Mouse (Mus musculus) forelimb bud, embryonic 11.5 days (tissue): ENCODE measurements around the gene Pced1b.
A peak's percentile ranks its signal among the peaks of the same experiment; 100 is the strongest.

ENCODE experiments used
- DNase-seq: peaks from one replicate; pipeline ENCODE4 v3.0.0-alpha.2; 2012; ENCODE audit warnings: low read depth, low spot score

The Pced1b gene

GRCm38 (mm10) chr15:97257206-97257775 lies 10.4 kb downstream of the Pced1b start:
- DNase-seq, result no peak

GRCm38 (mm10) chr15:97258483-97259230 lies 11.8 kb downstream of the Pced1b start:
- no peak for DNase-seq

DNA sequence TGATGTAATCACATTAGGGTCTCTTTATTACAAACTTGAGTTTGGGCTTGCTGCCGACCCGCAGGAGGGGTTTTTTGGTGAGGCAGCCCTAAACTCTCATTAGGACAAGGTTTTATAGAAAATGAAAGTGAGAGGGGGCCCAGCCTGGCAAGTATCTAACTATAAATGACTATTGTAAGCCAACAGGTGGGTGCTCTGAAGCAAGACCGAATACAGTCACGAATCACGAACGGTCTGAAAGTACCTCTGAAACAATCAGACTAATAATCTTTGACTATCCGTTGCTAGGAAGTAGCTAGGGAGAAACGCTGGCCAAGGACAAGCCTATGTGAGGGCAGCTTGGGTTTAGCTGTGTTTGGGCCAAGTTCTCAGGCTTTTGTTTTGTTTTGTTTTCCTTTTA lies 12.4 kb downstream of the Pced1b start:
- no peak for DNase-seq

DNA sequence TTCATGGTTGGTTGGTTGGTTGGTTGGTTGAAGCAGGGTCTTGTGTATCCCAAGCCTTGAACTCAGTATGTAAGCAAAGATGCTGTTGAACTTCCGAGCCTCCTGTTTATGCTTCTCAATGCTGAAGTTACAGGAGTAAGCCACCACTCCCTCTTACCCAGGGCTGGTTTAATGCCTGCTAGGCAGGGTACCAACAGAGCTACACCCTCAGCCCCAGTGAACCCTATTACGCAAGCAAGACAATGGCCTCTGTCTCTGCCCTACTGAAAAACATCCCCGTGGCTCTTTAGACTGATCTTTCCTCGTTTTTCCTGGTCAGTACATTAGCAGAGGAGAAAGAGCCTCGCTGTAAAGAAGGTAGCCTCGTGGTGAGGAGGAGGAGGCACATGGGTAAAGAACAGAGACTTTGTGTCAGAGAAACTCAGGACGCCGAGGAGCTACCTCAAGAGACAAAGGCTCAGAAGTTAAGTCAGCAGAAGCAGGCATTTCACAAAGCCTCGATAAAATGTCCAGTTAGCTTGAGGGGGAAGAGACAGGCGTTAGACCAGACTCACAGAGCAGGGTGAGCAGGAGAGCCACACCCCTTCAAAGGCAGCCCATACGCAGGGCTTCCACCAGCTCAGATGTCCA lies 13.2 kb downstream of the Pced1b start:
- DNase-seq, result no peak

GRCm38 (mm10) chr15:97262251-97262650 lies 15.3 kb downstream of the Pced1b start:
- no peak for DNase-seq

DNA sequence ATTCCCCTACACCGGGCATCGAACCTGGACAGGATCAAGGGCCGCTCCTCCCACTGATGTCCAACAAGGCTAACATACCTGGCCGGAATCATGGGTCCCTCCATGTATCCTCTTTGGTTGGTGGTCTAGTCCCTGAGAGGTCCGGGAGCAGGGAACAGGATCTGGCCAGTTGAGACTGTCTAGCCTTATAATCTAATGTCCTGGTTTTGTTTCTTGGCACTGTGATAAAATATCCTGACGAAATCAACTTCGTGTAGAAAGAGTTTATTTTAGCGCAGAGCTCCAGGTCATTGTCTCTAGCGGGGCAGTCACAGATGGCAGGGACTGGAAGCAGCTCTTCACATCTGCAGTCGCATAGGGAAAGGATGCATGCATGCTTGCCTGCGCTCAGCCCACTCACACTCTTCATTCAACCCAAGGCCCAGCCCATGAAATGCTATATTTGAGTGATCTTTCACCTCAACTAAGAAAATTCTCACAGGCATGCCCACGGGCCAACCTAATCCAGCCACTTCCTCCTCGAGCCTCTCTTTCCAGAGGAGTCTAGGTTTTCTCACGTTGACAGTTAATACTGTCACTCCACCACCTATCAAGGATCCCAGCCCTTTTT lies 19.4 kb downstream of the Pced1b start:
- no peak for DNase-seq

GRCm38 (mm10) chr15:97267094-97267695 lies 20.3 kb downstream of the Pced1b start:
- no peak for DNase-seq

DNA sequence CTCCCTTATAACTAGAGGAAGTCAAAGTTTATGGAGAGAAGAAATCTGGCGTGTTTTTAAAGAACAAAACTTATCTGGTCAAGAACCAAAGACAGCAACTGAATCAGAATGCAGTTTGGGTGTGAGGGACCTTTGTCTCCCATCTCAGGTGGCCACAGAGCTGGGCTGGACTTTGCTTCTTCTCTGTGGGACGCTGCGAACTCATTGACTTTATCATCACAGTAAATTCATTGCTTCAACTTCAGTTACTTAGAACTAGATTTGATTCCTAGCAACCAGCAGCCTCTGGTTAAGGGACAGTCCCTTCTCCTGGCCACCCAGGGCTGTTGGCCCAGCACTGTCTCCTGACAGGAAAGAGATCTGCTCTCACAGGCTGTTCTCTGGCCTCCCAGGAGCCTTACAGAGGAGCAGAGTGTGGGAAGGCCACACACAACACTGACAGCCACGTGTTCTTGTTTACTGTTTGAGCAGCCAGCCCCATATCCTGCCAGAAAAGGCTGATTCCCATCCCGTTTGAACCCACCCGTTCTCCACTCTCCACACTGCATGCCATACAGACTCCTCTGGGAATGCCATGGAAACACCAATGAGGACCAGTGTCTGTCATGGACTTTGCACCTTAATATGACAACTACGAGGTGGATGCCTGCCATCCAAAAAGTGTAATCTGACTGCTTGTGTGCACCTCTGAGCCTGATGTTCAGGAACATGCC lies 25.2 kb downstream of the Pced1b start:
- no peak for DNase-seq

DNA sequence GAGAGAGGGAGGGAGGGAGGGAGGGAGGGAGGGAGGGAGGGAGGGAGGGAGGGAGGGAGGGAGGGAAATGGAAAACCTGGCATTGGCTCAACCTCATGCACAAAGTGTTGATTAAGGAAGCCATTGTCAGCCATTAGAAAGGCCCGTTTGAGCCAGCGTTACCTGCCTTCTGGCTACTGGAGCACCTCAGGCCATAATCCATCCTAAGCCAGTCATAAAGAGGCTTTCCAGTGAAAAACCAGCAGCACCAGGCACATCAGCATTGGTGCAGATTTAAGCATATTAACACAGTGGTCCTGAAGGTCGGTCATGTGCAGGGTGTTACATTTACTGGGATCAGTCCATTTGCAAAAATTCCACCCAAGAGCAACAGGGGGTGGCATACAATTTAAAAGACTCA lies 25.9 kb downstream of the Pced1b start:
- no peak for DNase-seq

GRCm38 (mm10) chr15:97275626-97276395 lies 28.9 kb downstream of the Pced1b start:
- DNase-seq, result peak; percentile 32

GRCm38 (mm10) chr15:97276660-97277153 lies 29.8 kb downstream of the Pced1b start:
- DNase-seq, result peak; percentile 35

DNA sequence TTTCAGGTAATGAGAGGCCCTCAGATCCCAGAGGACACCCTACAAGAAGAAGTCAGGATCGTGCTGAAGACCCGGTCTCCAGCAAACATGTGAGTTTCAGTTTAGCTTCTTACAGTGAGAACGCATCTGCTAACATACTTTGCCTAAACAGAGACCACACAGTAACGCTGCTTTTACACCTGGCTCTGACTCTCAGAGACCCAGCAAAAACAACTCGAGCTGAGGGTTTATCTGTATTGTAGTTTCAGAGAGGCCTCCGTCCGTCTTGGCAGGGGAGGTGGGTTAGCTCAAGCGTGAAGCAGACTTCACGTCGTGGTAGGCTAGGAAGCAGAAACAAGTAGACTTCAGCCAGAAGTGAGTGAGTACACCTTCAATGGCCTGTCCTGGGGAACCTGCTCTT lies 30.4 kb downstream of the Pced1b start:
- peak; percentile 14 for DNase-seq

- no peak for DNase-seq
Observed at GRCm38 (mm10) chr15:97278340-97278948, 31.5 kb downstream of the Pced1b start.

GRCm38 (mm10) chr15:97280131-97280530 lies 33.2 kb downstream of the Pced1b start:
- DNase-seq, result no peak

- no peak for DNase-seq
Observed at GRCm38 (mm10) chr15:97280776-97281175, 33.9 kb downstream of the Pced1b start.

GRCm38 (mm10) chr15:97281712-97282571 lies 35.0 kb downstream of the Pced1b start:
- peak; percentile 28 for DNase-seq

GRCm38 (mm10) chr15:97282572-97282881 lies 35.6 kb downstream of the Pced1b start:
- DNase-seq, result no peak

- DNase-seq, result no peak
Observed at GRCm38 (mm10) chr15:97284201-97284600, 37.3 kb downstream of the Pced1b start.

GRCm38 (mm10) chr15:97285665-97286212 lies 38.8 kb downstream of the Pced1b start:
- DNase-seq, result no peak
